Mouse (Mus musculus) megakaryocyte, embryonic 14.5 days (primary cell): ENCODE data around the gene Ccdc89. TPM values are rescaled to one million over a fixed set of nuclear protein-coding genes. Genes with fewer than 3 reads are reported as not detected.

Experiments
- H3K27me3 ChIP-seq: replicated peaks from 2 replicates; pipeline ENCODE3; 2012; ENCODE audit warnings: inconsistent platforms
- H3K36me3 ChIP-seq: replicated peaks from 2 replicates; pipeline ENCODE3; 2012; ENCODE audit warnings: low read length, inconsistent platforms, mixed read lengths
- H3K4me1 ChIP-seq: 2 replicates; pipeline ENCODE4 v1.6.1; 2012; ENCODE audit warnings: inconsistent platforms
- H3K4me3 ChIP-seq: replicated peaks from 2 replicates; pipeline ENCODE3; 2012; ENCODE audit warnings: moderate library complexity, mild to moderate bottlenecking, inconsistent platforms
- H3K9me3 ChIP-seq: 2 replicates; pipeline ENCODE4 v1.6.1; 2012; ENCODE audit warnings: inconsistent platforms
- FLI1 ChIP-seq: IDR thresholded peaks from 2 replicates; pipeline ENCODE4 v1.6.1; 2012; ENCODE audit warnings: low read length, inconsistent platforms, mixed read lengths
- GATA1 ChIP-seq: IDR thresholded peaks from 3 replicates; pipeline ENCODE4 v1.6.1; 2012; ENCODE audit warnings: mixed read lengths, low read length, inconsistent platforms, borderline replicate concordance
- polyA plus RNA-seq: library from polyadenylated mRNA; stranded (reverse); fragments of >175 nt; gene quantifications from 2 replicates; pipeline ENCODE4 v1.2.3, GENCODE M21; 2012; ENCODE audit warnings: low replicate concordance; ENCODE audit not compliant: insufficient read depth

The Ccdc89 gene
- polyA plus RNA-seq, 1 experiment: 0.41 TPM

DNA sequence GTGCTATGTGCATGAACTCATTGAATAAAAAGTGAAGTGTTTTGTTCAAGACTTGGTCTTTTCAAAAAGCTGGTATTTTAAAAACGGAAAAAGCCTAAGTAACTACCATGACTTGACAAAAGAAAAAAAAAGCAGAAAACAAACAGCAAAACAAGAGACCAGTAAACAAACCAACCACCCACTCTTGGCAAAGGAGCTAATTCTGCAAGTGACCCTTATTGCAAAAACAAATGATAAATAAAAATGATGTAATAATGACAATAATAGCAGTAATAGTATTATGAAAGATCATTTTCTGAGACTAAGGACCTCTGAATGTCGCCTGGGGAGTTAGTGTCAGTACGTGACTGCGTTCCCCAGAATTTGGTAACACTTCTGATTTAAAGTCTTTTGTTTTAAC, 15.7 kb downstream of the Ccdc89 start:
- 0 out of 2 replicates have a peak, but pooled peaks cover 6% of the 10 kb centered on the region for H3K9me3 ChIP-seq
- peaks cover 10% of the 10 kb centered on the region; the same call in 1 of the 2 replicates for H3K4me1 ChIP-seq
- peaks cover 17% of the 10 kb centered on the region for H3K36me3 ChIP-seq
- TF ChIP-seq FLI1: no peak
- TF ChIP-seq GATA1: no peak
- peak overlapping the region; percentile 100 for H3K4me3 ChIP-seq
- H3K27me3 ChIP-seq: peaks cover under 1% of the 10 kb centered on the region

GRCm38 (mm10) chr7:90442518-90443080, 16.2 kb downstream of the Ccdc89 start, which contains the start of gene Crebzf:
Crebzf (plus strand) TSS chr7:90442729.
- Histone ChIP-seq H3K36me3 (peaks cover 23% of the 10 kb centered on the region), H3K4me1 (peaks cover 10% of the 10 kb centered on the region; the same call in 1 of the 2 replicates), H3K9me3 (0 out of 2 replicates have a peak, but pooled peaks cover 6% of the 10 kb centered on the region), H3K27me3 (no peaks in the 10 kb centered on the region), H3K4me3 (peak within 1 kb of the TSS; percentile 100)
- TF ChIP-seq GATA1 (no peak), FLI1 (no peak)

DNA sequence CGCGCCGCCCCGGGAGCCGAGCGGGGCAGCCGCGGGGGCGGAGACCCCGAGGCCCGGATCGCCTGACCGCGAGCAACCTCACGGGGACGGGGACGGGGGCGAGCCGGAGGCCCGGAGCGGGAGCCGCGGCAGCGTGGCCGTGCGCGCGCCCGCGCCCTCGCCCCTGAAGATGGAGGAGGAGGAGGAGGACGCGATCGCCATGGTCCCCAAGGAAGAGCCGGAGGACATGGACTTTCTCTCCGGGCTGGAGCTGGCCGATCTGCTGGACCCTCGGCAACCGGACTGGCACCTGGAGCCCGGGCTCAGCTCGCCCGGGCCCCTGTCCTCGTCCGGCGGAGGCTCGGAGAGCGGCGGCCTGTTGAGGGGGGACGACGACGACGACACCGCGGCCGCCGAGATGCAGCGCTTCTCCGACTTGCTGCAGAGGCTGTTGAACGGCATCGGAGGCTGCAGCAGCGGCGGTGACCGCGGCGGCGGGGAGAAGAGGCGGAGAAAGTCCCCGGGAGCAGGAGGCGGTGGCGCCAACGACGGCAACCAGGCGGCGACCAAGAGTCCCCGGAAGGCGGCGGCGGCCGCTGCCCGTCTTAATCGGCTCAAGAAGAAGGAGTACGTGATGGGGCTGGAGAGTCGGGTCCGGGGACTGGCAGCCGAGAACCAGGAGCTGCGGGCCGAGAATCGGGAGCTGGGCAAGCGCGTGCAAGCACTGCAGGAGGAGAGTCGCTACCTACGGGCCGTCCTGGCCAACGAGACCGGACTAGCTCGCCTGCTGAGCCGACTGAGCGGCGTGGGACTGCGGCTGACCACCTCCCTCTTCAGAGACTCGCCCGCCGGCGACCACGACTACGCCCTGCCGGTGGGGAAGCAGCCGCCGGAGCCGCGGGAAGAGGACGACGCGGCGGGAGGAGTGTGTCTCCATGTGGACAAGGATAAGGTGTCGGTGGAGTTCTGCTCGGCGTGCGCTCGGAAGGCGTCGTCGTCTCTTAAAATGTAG, 17.0 kb downstream of the Ccdc89 start:
- peaks cover 31% of the 10 kb centered on the region for H3K36me3 ChIP-seq
- TF ChIP-seq GATA1 (no peak), FLI1 (no peak)

GRCm38 (mm10) chr7:90444206-90444605, 17.8 kb downstream of the Ccdc89 start:
- TF ChIP-seq GATA1: no peak
- TF ChIP-seq FLI1: no peak
- H3K9me3 ChIP-seq: 0 out of 2 replicates have a peak, but pooled peaks cover 6% of the 10 kb centered on the region
- peaks cover 39% of the 10 kb centered on the region for H3K36me3 ChIP-seq
- H3K27me3 ChIP-seq: no peaks in the 10 kb centered on the region
- peaks cover 13% of the 10 kb centered on the region; the same call in 1 of the 2 replicates for H3K4me1 ChIP-seq
- H3K4me3 ChIP-seq: peak overlapping the region; percentile 100

More for the DNA sequence above, 17.0 kb downstream of the Ccdc89 start:
- peaks cover 9% of the 10 kb centered on the region; the same call in 1 of the 2 replicates for H3K4me1 ChIP-seq
- H3K4me3 ChIP-seq: peak overlapping the region; percentile 100
- H3K27me3 ChIP-seq: no peaks in the 10 kb centered on the region
- 0 out of 2 replicates have a peak, but pooled peaks cover 6% of the 10 kb centered on the region for H3K9me3 ChIP-seq

GRCm38 (mm10) chr7:90456149-90456844, 29.9 kb downstream of the Ccdc89 start:
- peaks cover 24% of the 10 kb centered on the region for H3K4me1 ChIP-seq
- H3K27me3 ChIP-seq: peaks cover 5% of the 10 kb centered on the region
- no peak for TF ChIP-seq GATA1
- no peak for TF ChIP-seq FLI1
- H3K36me3 ChIP-seq: peaks cover 34% of the 10 kb centered on the region
- H3K4me3 ChIP-seq: peak overlapping the region; percentile 97
- H3K9me3 ChIP-seq: no peaks in the 10 kb centered on the region

DNA sequence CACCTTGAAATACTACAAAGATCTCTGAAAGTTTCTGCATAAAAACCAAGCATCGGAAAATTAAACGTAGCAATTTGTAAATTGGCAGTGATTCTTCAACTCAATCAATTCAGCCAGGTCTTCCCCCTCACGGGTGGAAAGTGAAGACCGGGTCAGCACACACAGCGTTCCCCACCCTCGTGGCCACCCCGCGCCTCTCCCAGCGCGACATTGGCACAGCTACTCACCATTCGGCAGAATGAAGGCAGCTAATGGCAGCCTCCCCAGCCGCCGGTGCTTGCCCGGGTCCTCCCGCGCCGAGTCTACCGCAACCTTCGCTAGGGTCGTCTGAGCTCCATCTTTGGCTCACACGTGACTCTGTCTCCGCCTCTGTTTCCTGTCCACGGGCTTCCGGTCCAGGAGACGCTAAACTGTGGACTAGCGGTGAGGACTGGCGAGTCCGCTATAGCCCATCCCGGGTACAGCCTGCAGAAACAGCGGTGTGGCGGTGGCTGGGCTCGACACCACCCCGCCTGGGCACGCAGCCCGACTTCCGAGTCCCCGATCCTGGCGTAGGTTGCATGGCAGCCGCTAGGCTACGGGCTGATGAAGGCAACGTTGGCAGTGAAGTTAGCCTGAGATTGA, 30.6 kb downstream of the Ccdc89 start, which contains the start of gene Tmem126a:
Gene Tmem126a, minus strand, starts transcription at position 385 of the 624 bp plus-strand sequence.
- Histone ChIP-seq H3K4me1 (peaks cover 24% of the 10 kb centered on the region), H3K36me3 (peaks cover 27% of the 10 kb centered on the region), H3K4me3 (peak within 1 kb of the TSS; percentile 97), H3K27me3 (peaks cover 5% of the 10 kb centered on the region), H3K9me3 (no peaks in the 10 kb centered on the region)
- no peak for TF ChIP-seq GATA1
- TF ChIP-seq FLI1: peak; percentile 87

DNA sequence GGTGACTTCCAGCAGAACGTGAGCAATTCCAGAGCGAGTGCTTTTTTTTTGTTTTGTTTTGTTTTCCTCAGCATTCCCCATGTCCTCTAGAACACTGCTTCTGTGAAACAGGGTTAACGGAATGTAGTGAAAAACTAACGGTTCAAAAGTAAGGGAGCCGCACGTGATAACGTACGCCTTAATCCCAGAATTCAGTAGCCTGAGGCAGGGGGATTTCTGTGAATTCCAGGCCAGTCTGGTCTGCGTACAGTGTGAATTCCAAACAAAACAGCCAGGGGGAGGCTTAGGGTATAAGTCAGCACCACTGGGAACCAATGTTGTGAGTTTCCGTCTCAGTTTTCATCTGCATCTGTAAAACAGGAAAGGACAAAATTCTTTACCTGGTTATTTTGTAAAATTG, 31.1 kb downstream of the Ccdc89 start:
- H3K9me3 ChIP-seq: no peaks in the 10 kb centered on the region
- H3K27me3 ChIP-seq: peaks cover 5% of the 10 kb centered on the region
- H3K36me3 ChIP-seq: peaks cover 21% of the 10 kb centered on the region
- peaks cover 24% of the 10 kb centered on the region for H3K4me1 ChIP-seq
- TF ChIP-seq FLI1 (no peak), GATA1 (no peak)
- H3K4me3 ChIP-seq: peak overlapping the region; percentile 97

GRCm38 (mm10) chr7:90460330-90460729, 34.0 kb downstream of the Ccdc89 start:
- H3K4me1 ChIP-seq: peaks cover 21% of the 10 kb centered on the region
- no peaks in the 10 kb centered on the region for H3K9me3 ChIP-seq
- no peaks in the 10 kb centered on the region for H3K36me3 ChIP-seq
- no peak overlapping the region for H3K4me3 ChIP-seq
- TF ChIP-seq FLI1 (no peak), GATA1 (no peak)
- H3K27me3 ChIP-seq: peaks cover 5% of the 10 kb centered on the region

DNA sequence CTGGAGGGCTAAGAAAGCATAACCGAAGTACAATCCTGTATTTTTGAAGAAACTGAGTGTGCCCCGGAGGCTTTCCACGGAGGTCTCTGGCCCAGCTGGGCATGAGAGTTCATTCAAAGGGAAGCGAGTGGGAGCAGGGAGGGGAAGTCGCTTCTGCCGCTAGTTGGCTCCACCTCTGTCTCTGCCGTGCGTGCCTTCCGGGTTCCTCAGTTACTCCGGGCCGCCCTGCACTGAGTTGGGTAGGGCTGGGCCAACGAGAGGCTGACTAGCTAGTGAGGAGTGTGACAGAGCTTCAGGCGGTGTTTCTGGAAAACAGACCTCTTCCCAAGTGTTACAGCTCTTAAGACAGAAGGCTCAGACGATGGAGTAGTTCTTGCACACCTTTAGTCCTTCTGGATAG, 34.6 kb downstream of the Ccdc89 start:
- Histone ChIP-seq H3K4me3 (peak overlapping the region; percentile 56), H3K36me3 (no peaks in the 10 kb centered on the region), H3K27me3 (peaks cover 5% of the 10 kb centered on the region), H3K4me1 (peaks cover 18% of the 10 kb centered on the region), H3K9me3 (no peaks in the 10 kb centered on the region)
- TF ChIP-seq GATA1 (no peak), FLI1 (no peak)
